Mouse (Mus musculus) olfactory bulb, adult 2 months (tissue): ENCODE measurements around the gene Fgfr2.

Experiments
- CTCF ChIP-seq: fragments of 200-500 bp; IDR thresholded peaks from 2 replicates; pipeline ENCODE4 v1.5.1; 2012; ENCODE audit warnings: low read depth, mild to moderate bottlenecking, low read length, moderate library complexity; ENCODE audit not compliant: insufficient read depth
- POLR2A ChIP-seq: fragments of 200-500 bp; IDR thresholded peaks from 2 replicates; pipeline ENCODE4 v1.6.1; 2012; ENCODE audit warnings: mild to moderate bottlenecking, low read depth, low read length, moderate library complexity; ENCODE audit not compliant: insufficient read depth

GRCm38 (mm10) chr7:130948563-130949208 is 2174.5 kb downstream of the Fgfr2 start:
- TF ChIP-seq CTCF (no peak), POLR2A (no peak)
